20 mouse cellular contexts compared by ENCODE assay signal in the genomic region with DNA sequence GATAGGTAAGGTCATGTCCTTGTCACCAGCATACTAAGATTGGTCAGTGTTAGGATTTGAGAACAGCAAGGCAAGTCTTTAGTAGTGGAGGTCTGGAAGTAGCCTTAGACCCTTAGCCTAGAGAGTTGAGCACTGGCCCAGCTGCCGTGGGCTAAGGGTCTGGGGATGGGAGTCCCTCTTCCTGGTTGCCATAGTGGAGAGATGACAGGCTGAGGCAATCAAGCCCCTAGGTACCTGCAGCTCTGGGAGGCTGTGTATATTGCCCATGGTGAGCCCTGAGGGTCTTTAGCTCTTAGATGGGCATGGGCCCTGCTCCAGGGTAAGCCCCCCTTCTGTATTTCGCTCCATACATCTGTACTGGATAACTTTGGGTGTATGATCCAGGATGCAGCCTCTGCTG.
"Had no signal": no experiment of that assay in that cellular context is flagged by ENCODE, and none has a peak within 500 bp of the region (broad histone marks: within the 10 kb centered on the region; RNA-seq: fewer than 3 reads in every experiment).

No protein-coding gene starts in this region.

- H3K27me3 ChIP-seq: heart, embryonic 12.5 days; hindbrain, embryonic 12.5 days; intestine, embryonic 15.5 days; limb, embryonic 12.5 days had no signal

- DNase-seq: gastrocnemius, adult 2 months; gastrocnemius, postnatal 10 days; gastrocnemius, postnatal 25 days; heart, adult 2 months; heart, postnatal 10 days; heart, postnatal 4 days; kidney, postnatal 10 days; kidney, postnatal 4 days; liver had no signal

- H3K36me3 ChIP-seq: heart, embryonic 10.5 days; heart, embryonic 12.5 days; intestine, embryonic 15.5 days had no signal

- H3K27ac ChIP-seq: gastrocnemius, adult 2 months; heart, adult 2 months; heart, embryonic 10.5 days; hindbrain, embryonic 10.5 days; hindbrain, embryonic 12.5 days; hindbrain, embryonic 14.5 days; intestine, embryonic 15.5 days; layer of hippocampus, adult 2 months; left cerebral cortex, adult 2 months; limb, embryonic 10.5 days; limb, embryonic 12.5 days had no signal

- H3K4me3 ChIP-seq: gastrocnemius, adult 2 months; heart, adult 2 months; heart, embryonic 10.5 days; heart, embryonic 12.5 days; hindbrain, embryonic 10.5 days; hindbrain, embryonic 12.5 days; intestine, embryonic 15.5 days; layer of hippocampus, adult 2 months; left cerebral cortex, adult 2 months; limb, embryonic 10.5 days; limb, embryonic 12.5 days had no signal

- H3K4me2 ChIP-seq: heart, embryonic 12.5 days; hindbrain, embryonic 12.5 days; hindbrain, embryonic 14.5 days; intestine, embryonic 15.5 days; limb, embryonic 12.5 days; liver, embryonic 11.5 days had no signal
